Mouse (Mus musculus) left cerebral cortex, postnatal 10 days (tissue): ENCODE measurements around the gene Gpm6b. TPM values are rescaled to one million over a fixed set of nuclear protein-coding genes. Genes with fewer than 3 reads are reported as not detected.

Experiments used
- DNase-seq, 2 experiments: peaks; one replicate each; pipeline ENCODE4 v3.0.0; 2021 to 2022; ENCODE audit warnings: low spot score in 2 of 2, mixed read lengths in 1 of 2; ENCODE audit errors: extremely low spot score in 1 of 2
- intact Hi-C: fragments of 180-260 bp; cut with DNase I; formaldehyde crosslinking; loops from one replicate; pipeline ENCODE4 v1.15.1; 2025
- total RNA-seq, 2 experiments: library from RNA; stranded (reverse); gene quantifications; 2 replicates each; pipeline ENCODE4 v1.2.3; 2021

Gene Gpm6b
- total RNA-seq, 2 experiments from 2014 or later = 752 to 763 TPM

GRCm38 (mm10) chrX:166291266-166291665, 52.6 kb downstream of the Gpm6b start:
- intact Hi-C loops = no loop called here
- no peak for DNase-seq

- intact Hi-C loops = no loop called here
These were observed 54.8 kb downstream of the Gpm6b start for GRCm38 (mm10) chrX:166293465-166293864.

GRCm38 (mm10) chrX:166302791-166303190, 64.1 kb downstream of the Gpm6b start:
- no peak for DNase-seq
- intact Hi-C loops = no loop called here

More at GRCm38 (mm10) chrX:166293465-166293864, 54.8 kb downstream of the Gpm6b start:
- no peak for DNase-seq

GRCm38 (mm10) chrX:166304355-166304754, 65.6 kb downstream of the Gpm6b start:
- no peak for DNase-seq
- intact Hi-C loops = no loop called here

- intact Hi-C loops = no loop called here
- DNase-seq = peak in 1 of 2 experiments; percentile 24
These were observed 68.9 kb downstream of the Gpm6b start for GRCm38 (mm10) chrX:166307437-166308222.

- intact Hi-C loops = no loop called here
- no peak for DNase-seq
These were observed 70.1 kb downstream of the Gpm6b start for GRCm38 (mm10) chrX:166308798-166309197.

- intact Hi-C loops = no loop called here
These were observed 76.5 kb downstream of the Gpm6b start for GRCm38 (mm10) chrX:166315251-166315650.

GRCm38 (mm10) chrX:166316552-166317375, 78.1 kb downstream of the Gpm6b start:
- DNase-seq = peak; percentile 34 to 63
- intact Hi-C loops = no loop called here

More at GRCm38 (mm10) chrX:166315251-166315650, 76.5 kb downstream of the Gpm6b start:
- no peak for DNase-seq

GRCm38 (mm10) chrX:166317376-166317679, 78.6 kb downstream of the Gpm6b start:
- intact Hi-C loops = no loop called here
- DNase-seq = no peak

GRCm38 (mm10) chrX:166323226-166323625, 84.5 kb downstream of the Gpm6b start:
- intact Hi-C loops = no loop called here

GRCm38 (mm10) chrX:166327621-166328020, 88.9 kb downstream of the Gpm6b start:
- no peak for DNase-seq
- intact Hi-C loops = no loop called here

More at GRCm38 (mm10) chrX:166323226-166323625, 84.5 kb downstream of the Gpm6b start:
- DNase-seq = no peak

GRCm38 (mm10) chrX:166328219-166328901, 89.6 kb downstream of the Gpm6b start:
- intact Hi-C loops = no loop called here
- no peak for DNase-seq

- intact Hi-C loops = no loop called here
- peak in 1 of 2 experiments; percentile 54 for DNase-seq
These were observed 90.3 kb downstream of the Gpm6b start for GRCm38 (mm10) chrX:166328904-166329451.

GRCm38 (mm10) chrX:166334516-166335136, 95.9 kb downstream of the Gpm6b start:
- intact Hi-C loops = no loop called here
- DNase-seq = no peak

- intact Hi-C loops = no loop called here
- DNase-seq = no peak
These were observed 99.6 kb downstream of the Gpm6b start for GRCm38 (mm10) chrX:166338353-166338752.

GRCm38 (mm10) chrX:166338784-166339520, 100.2 kb downstream of the Gpm6b start:
- intact Hi-C loops = no loop called here
- DNase-seq = peak in 1 of 2 experiments; percentile 28

- no peak for DNase-seq
- intact Hi-C loops = no loop called here
These were observed 101.2 kb downstream of the Gpm6b start for GRCm38 (mm10) chrX:166339911-166340310.

GRCm38 (mm10) chrX:166341795-166342194, 103.1 kb downstream of the Gpm6b start:
- intact Hi-C loops = no loop called here
- no peak for DNase-seq
